Mouse (Mus musculus) hindbrain, embryonic 16.5 days (tissue): ENCODE results near the gene Rpl19. TPM values are rescaled to one million over a fixed set of nuclear protein-coding genes. Genes with fewer than 3 reads are reported as not detected.

Source experiments
- ATAC-seq: fragments of 200-750 bp; cut with Nextera tagmentation; 2 replicates; pipeline ENCODE4 v1.8.0; 2017; ENCODE audit warnings: moderate TSS enrichment, moderate library complexity
- H3K27ac ChIP-seq: fragments of 300-500 bp; sonication (generic); 2 replicates; pipeline ENCODE4 v1.5.1; 2014; ENCODE audit warnings: low read depth, mild to moderate bottlenecking, control low read depth, low read length, moderate library complexity
- H3K27me3 ChIP-seq: fragments of 300-500 bp; sonication (generic); replicated peaks from 2 replicates; pipeline ENCODE4 v1.6.1; 2014; ENCODE audit warnings: low read length; ENCODE audit not compliant: control insufficient read depth, insufficient read depth
- H3K36me3 ChIP-seq: fragments of 300-500 bp; sonication (generic); 2 replicates; pipeline ENCODE4 v1.6.1; 2014; ENCODE audit warnings: mild to moderate bottlenecking, low read length, moderate library complexity, mixed read lengths; ENCODE audit not compliant: control insufficient read depth, insufficient read depth
- H3K4me1 ChIP-seq: fragments of 300-500 bp; sonication (generic); 2 replicates; pipeline ENCODE4 v1.6.1; 2014; ENCODE audit warnings: low read depth, low read length; ENCODE audit not compliant: control insufficient read depth, insufficient read depth
- H3K4me2 ChIP-seq: fragments of 300-500 bp; sonication (generic); 2 replicates; pipeline ENCODE4 v1.6.1; 2014; ENCODE audit warnings: mild to moderate bottlenecking, low read length, control low read depth, moderate library complexity
- H3K4me3 ChIP-seq: fragments of 300-500 bp; sonication (generic); 2 replicates; pipeline ENCODE4 v1.5.1; 2014; ENCODE audit warnings: mild to moderate bottlenecking, low read length, control low read depth, moderate library complexity
- H3K9ac ChIP-seq: fragments of 300-500 bp; sonication (generic); 2 replicates; pipeline ENCODE4 v1.6.1; 2014; ENCODE audit warnings: low read depth, mild to moderate bottlenecking, control low read depth, low read length, moderate library complexity
- H3K9me3 ChIP-seq: fragments of 300-500 bp; sonication (generic); 2 replicates; pipeline ENCODE4 v1.6.1; 2014; ENCODE audit warnings: mild to moderate bottlenecking, low read length, moderate library complexity; ENCODE audit not compliant: control insufficient read depth
- WGBS: fragments of 180-500 bp; shearing (Covaris S2); extraction: QIAGEN DNeasy Blood & Tissue Kit; methylation state at CpG from one replicate; pipeline ENCODE4 v1.1.7; 2014; 5-methylcytosine and 5-hydroxymethylcytosine counted together
- polyA plus RNA-seq: library from polyadenylated mRNA; unstranded; fragments of >200 nt; fragmentation: Nextera tagmentation; extraction: Ambion mirVana; gene quantifications from 2 replicates; pipeline ENCODE4 v1.2.1, GENCODE M21; 2015

Gene Rpl19
- polyA plus RNA-seq, 1 experiment from 2014 or later, result 578 TPM

DNA sequence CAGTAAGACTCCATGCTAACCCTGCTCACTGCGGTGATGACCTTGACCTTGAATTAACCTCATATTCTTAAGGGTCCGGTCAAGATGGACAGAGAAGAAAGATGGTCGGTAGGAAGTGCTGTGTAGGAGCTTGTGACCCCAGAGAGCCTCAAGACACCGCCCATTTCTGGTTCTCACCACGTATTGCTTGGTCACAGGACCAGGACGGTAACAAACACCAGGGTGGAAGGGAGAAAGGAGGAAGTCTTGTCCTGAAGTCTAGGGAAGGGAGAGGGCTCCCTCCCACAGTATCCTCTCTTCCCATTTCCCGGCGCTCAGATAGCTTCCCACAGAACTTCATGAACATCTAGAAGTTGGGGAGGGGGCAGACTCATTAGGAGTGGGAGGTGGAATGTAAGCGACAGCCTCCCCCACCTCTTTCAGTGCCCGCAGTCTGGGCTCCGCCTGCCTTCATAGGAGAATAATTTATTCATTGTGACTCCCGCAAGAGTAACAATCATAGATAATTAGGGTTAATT, 25.2 kb downstream of the Rpl19 start:
- Histone ChIP-seq H3K9ac (peak overlapping the region; percentile 72; the same call in 1 of the 2 replicates), H3K27ac (no peak overlapping the region), H3K4me1 (peaks cover 12% of the 10 kb centered on the region; the same call in 1 of the 2 replicates), H3K4me2 (peak overlapping the region; percentile 77), H3K27me3 (peaks cover 19% of the 10 kb centered on the region), H3K4me3 (peak overlapping the region; percentile 47), H3K9me3 (no peaks in the 10 kb centered on the region), H3K36me3 (no peaks in the 10 kb centered on the region)
- ATAC-seq, result no peak
- WGBS, result 4% methylated on average over 12 of the region's 12 CpGs

DNA sequence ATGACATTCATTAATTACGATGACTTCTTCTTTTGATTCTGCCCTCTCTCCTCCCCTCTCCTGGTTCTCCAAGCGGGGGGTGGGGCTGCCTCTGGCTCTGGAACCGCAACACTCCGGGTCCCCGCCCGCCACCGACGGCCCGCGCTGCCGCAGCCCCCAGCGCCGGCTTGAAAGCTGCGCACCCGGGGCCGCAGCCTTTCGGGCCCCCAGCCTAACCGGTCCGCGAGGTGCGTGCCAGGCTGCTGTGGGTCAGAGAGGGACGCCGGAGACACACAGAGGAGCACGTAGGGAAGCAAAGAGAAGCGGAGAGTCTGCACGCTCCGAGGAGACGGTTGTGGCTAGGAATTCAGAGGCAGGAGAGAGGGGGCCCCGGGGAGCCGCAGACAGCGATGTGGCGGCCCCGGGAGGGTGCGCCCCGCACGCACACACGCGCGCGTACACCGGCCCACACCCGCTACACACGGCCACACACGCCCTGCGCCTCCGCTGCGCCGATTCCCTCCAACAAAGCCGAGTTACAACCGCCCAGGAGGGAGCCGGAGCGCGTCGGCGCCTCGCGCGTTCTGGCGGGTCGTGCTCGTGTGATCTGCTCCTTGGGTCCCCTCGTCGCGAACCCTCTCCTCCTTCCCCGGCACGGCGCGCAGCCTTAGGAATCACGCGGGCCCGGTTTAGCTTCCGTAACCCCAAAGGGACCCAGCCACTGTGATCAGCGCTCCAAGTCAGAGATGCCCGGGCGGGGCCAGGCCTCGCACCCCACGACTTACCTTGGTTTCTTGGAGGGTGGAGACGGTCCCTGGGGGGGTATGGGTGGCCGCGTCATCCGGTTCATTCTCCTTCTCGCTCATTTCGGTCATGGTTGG, 25.8 kb downstream of the Rpl19 start:
- peaks cover 12% of the 10 kb centered on the region; the same call in 1 of the 2 replicates for H3K4me1 ChIP-seq
- ATAC-seq, result peak; percentile 18
- WGBS, result under 1% methylated on average over 71 of the region's 83 CpGs
- peak overlapping the region; percentile 72 for H3K9ac ChIP-seq
- peak overlapping the region; percentile 47 for H3K4me3 ChIP-seq
- H3K27me3 ChIP-seq, result peaks cover 19% of the 10 kb centered on the region
- H3K9me3 ChIP-seq, result no peaks in the 10 kb centered on the region
- peak overlapping the region; percentile 50 for H3K27ac ChIP-seq
- no peaks in the 10 kb centered on the region for H3K36me3 ChIP-seq
- peak overlapping the region; percentile 77 for H3K4me2 ChIP-seq

DNA sequence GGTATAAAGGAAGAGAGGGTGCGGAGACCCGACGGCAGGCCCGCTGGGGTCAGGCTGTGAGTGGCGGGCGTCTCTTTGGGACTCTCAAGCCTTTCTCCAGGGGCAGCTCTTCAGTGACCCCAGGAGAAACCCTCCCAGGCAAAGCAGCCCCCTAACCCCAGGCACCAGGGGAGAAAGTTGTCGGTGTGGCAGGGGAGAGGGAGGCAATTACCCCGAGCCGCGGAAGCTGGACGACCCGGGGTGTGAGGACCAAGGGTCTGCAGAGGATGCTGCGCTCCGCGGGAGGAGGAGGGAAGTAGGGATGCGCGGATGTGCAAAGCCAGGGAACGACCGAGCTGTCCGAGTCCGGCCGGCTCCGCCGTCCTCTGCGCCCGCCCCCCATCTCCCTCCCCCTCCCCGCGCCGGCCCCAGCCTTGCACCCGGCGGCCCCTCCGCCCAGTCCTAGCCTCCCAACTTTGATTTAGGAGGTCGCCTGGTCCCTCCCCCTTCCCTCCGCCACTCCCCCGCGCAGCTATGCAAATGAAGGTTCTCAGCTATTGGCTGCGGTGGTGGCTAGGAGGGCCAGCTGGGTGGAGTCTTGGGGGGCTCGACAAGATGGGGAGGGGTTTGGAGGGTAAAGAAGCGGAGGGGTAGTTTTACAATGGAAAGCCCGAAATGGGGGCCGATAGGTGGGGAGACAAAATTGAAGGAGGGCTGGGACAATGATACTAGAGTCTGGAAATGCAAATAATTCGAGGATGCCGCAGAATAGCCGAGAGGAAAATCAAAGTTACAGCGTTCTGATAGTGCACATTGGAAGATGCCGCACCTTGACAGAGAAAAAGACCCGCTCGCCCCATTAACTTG, 26.7 kb downstream of the Rpl19 start, which contains the start of gene Stac2:
Gene Stac2, minus strand, starts transcription at position 474 of the 846 bp plus-strand sequence.
- Histone ChIP-seq H3K27ac (peak within 1 kb of the TSS; percentile 50), H3K9me3 (no peaks in the 10 kb centered on the region), H3K4me1 (peaks cover 12% of the 10 kb centered on the region; the same call in 1 of the 2 replicates), H3K36me3 (no peaks in the 10 kb centered on the region), H3K27me3 (peaks cover 17% of the 10 kb centered on the region), H3K4me3 (peak within 1 kb of the TSS; percentile 47), H3K4me2 (peak within 1 kb of the TSS; percentile 77), H3K9ac (peak within 1 kb of the TSS; percentile 72)
- under 1% methylated on average over 46 of the region's 48 CpGs for WGBS
- peak; percentile 85 for ATAC-seq

DNA sequence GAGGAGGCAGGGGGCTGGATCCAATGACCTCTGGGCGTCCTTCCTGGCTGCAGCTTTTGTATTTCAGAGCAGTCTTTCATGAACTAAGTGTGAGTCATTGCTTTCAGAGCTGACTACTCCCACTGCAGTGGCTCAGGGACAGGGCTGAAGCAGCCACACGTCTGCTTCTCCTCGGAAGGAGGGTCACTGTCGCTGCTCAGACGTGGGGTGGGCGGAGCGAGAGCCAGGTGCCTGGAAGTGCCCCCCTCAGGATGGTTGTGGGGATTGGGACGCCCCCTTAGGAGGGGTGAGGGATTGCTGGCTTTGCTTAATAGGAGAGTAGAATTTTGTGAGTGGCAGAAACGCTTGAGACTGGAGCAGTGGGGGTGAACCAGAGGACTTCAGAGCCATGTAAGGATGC, 31.0 kb downstream of the Rpl19 start:
- Histone ChIP-seq H3K4me3 (no peak overlapping the region), H3K9me3 (no peaks in the 10 kb centered on the region), H3K27ac (no peak overlapping the region), H3K4me1 (peaks cover 13% of the 10 kb centered on the region), H3K9ac (peak overlapping the region; percentile 50; the same call in 1 of the 2 replicates), H3K27me3 (peaks cover 6% of the 10 kb centered on the region), H3K4me2 (no peak overlapping the region), H3K36me3 (no peaks in the 10 kb centered on the region)
- ATAC-seq, result no peak
- 25% methylated on average over 9 of the region's 9 CpGs for WGBS

DNA sequence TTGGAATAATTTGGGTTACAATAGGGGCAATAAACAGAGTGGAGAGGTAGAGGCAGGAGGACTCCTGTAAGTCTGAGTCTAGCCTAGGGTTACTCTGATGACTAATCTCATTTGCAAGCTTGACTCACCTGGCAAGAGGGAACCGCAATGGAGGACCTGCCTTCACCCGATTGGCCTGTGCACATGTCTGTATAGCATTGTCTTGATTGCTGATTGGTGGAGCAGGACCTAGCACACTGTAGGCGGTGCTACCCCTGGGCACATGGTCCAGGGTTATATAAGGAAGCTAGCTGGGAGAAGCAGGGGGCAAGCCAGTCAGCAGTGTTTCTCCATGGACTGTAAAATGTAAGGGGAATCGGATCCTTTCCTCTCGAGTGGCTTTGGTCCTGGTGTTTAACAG, 31.5 kb downstream of the Rpl19 start:
- no peak overlapping the region for H3K9ac ChIP-seq
- H3K36me3 ChIP-seq, result no peaks in the 10 kb centered on the region
- no peak overlapping the region for H3K4me3 ChIP-seq
- no peak overlapping the region for H3K4me2 ChIP-seq
- no peaks in the 10 kb centered on the region for H3K9me3 ChIP-seq
- no peak overlapping the region for H3K27ac ChIP-seq
- 85% methylated on average over 5 of the region's 5 CpGs for WGBS
- H3K4me1 ChIP-seq, result peaks cover 8% of the 10 kb centered on the region
- no peak for ATAC-seq
- H3K27me3 ChIP-seq, result peaks cover 2% of the 10 kb centered on the region; the same call in 1 of the 2 replicates

DNA sequence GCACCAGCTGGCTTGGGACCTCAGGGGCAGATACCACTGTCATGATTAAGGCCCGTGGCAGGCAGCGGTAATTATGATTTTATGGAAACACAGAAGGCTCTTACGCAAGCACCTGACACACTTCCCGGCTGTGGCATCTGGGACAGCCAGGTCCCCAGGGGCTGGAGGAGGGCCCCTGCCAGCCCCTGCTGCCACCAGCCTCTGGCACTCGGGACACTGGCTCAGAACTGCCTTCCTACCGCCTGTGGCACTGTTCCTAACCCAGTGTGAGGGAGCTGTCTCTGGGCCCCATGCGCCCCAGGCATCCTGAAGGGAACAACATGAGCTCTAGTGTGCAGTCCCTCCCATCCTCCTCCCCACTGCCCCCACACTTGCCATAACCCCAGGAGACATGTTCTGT, 33.2 kb downstream of the Rpl19 start:
- ATAC-seq, result no peak
- no peak overlapping the region for H3K4me3 ChIP-seq
- no peak overlapping the region for H3K27ac ChIP-seq
- no peak overlapping the region for H3K4me2 ChIP-seq
- peaks cover 8% of the 10 kb centered on the region for H3K4me1 ChIP-seq
- H3K27me3 ChIP-seq, result 0 out of 2 replicates have a peak, but pooled peaks cover 2% of the 10 kb centered on the region
- WGBS, result 37% methylated on average over 7 of the region's 7 CpGs
- no peaks in the 10 kb centered on the region for H3K36me3 ChIP-seq
- H3K9me3 ChIP-seq, result no peaks in the 10 kb centered on the region
- peak overlapping the region; percentile 38 for H3K9ac ChIP-seq

DNA sequence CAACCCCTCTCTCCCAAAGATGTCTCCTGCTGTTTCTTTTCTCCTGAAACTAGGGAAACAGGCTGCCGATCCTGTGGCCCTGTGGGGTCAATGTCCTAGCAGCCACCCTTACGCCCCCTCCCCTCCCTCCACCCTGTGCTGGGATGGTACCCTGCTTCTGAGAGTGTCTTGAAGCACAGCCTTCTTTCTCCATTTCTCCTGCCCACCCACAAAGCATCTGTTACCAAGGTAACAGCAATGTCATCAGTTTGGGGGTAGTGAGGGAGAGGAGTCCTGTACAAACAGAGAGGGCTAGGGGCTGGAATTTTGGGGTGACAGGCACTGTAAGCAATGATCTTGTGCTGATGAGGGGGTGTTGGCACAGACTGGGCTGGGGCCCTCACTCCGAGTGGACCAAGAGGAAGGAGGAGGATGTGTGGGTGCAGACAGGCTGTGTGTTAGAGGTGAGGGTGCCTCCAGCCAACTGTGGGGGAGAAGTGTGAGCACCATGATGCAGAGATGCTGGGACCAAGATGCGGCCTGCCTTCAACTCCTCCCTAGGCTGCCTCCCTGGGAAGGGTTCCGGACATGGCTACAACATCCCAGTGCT, 33.7 kb downstream of the Rpl19 start:
- Histone ChIP-seq H3K27me3 (0 out of 2 replicates have a peak, but pooled peaks cover 2% of the 10 kb centered on the region), H3K4me2 (no peak overlapping the region), H3K27ac (no peak overlapping the region), H3K9me3 (no peaks in the 10 kb centered on the region), H3K9ac (peak overlapping the region; percentile 38; the same call in 1 of the 2 replicates), H3K4me1 (peaks cover 8% of the 10 kb centered on the region), H3K4me3 (no peak overlapping the region), H3K36me3 (no peaks in the 10 kb centered on the region)
- no peak for ATAC-seq
- 69% methylated on average over 5 of the region's 5 CpGs for WGBS

DNA sequence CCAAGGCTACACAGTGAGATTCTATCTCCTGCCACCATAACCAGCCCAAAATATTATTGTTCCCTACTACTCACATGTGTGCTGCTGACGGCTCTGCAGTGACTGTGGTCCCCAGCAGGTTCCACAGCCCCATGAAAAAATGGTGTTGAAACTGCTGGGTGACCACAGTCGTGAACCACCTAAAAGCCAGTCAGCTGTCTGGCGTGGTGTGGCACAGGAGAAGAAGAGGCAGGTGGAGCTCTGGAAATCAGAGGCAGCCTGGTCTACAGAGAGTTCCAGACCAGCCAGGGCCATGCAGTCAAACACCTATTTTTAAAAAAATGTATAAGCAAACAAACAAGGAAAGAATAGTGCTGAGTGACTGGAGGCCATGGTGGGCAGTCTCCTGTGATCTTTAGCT, 34.9 kb downstream of the Rpl19 start:
- WGBS, result 84% methylated on average over 3 of the region's 3 CpGs
- no peak overlapping the region for H3K9ac ChIP-seq
- H3K4me2 ChIP-seq, result no peak overlapping the region
- H3K27ac ChIP-seq, result no peak overlapping the region
- no peak for ATAC-seq
- H3K27me3 ChIP-seq, result no peaks in the 10 kb centered on the region
- peaks cover 8% of the 10 kb centered on the region for H3K4me1 ChIP-seq
- H3K4me3 ChIP-seq, result no peak overlapping the region
- no peaks in the 10 kb centered on the region for H3K36me3 ChIP-seq
- no peaks in the 10 kb centered on the region for H3K9me3 ChIP-seq
